Mouse (Mus musculus) left cerebral cortex, postnatal 25 days (tissue): ENCODE measurements around the gene Olfr796. TPM values are rescaled to one million over a fixed set of nuclear protein-coding genes. Genes with fewer than 3 reads are reported as not detected.

Source experiments
- DNase-seq, 2 experiments: peaks; one replicate each; pipeline ENCODE4 v3.0.0; 2022; ENCODE audit warnings: low spot score in 2 of 2, mixed read lengths in 1 of 2
- intact Hi-C: fragments of 180-260 bp; cut with DNase I; formaldehyde crosslinking; loops from one replicate; pipeline ENCODE4 v1.15.1; 2025
- microRNA-seq, 2 experiments: library from miRNA; unstranded; fragments of <30 nt; microRNA quantifications; one replicate each; pipeline ENCODE4 v1.2.0; 2022
- total RNA-seq, 2 experiments: library from RNA; stranded (reverse); gene quantifications; 2 replicates each; pipeline ENCODE4 v1.2.3; 2021

Olfr796 gene
- total RNA-seq: not detected

GRCm38 (mm10) chr10:129612470-129612869 lies at the start of gene Olfr796:
Gene Olfr796, minus strand, starts transcription at chr10:129612570.
- DNase-seq: no peak
- intact Hi-C loops: no loop called here

- no peak for DNase-seq
- intact Hi-C loops: no loop called here
Observed at GRCm38 (mm10) chr10:129657394-129657793, 45.0 kb upstream of the Olfr796 start, which contains the start of gene Olfr800. Gene Olfr800, plus strand, starts transcription at chr10:129657694.

- intact Hi-C loops: no loop called here
- no peak for DNase-seq
Observed at GRCm38 (mm10) chr10:129651763-129652162, 39.4 kb upstream of the Olfr796 start.

- intact Hi-C loops: no loop called here
- DNase-seq: no peak
Observed at GRCm38 (mm10) chr10:129637184-129637583, 24.8 kb upstream of the Olfr796 start, which contains the start of gene Olfr799. Gene Olfr799, plus strand, starts transcription at chr10:129637484.

- no peak for DNase-seq
- intact Hi-C loops: no loop called here
Observed at GRCm38 (mm10) chr10:129627834-129628233, 15.5 kb upstream of the Olfr796 start, which contains the start of gene Olfr798. Gene Olfr798, minus strand, starts transcription at chr10:129627934.

- DNase-seq: no peak
Observed at GRCm38 (mm10) chr10:129623251-129623650, 10.9 kb upstream of the Olfr796 start.

GRCm38 (mm10) chr10:129621724-129622123 lies 9.4 kb upstream of the Olfr796 start:
- DNase-seq: no peak
- intact Hi-C loops: no loop called here

More at GRCm38 (mm10) chr10:129623251-129623650, 10.9 kb upstream of the Olfr796 start:
- intact Hi-C loops: no loop called here

- intact Hi-C loops: no loop called here
Observed at GRCm38 (mm10) chr10:129577066-129577465, 35.3 kb downstream of the Olfr796 start.

GRCm38 (mm10) chr10:129567355-129567754 lies 45.0 kb downstream of the Olfr796 start, which contains the start of gene Olfr794:
Gene Olfr794, plus strand, starts transcription at chr10:129567655.
- intact Hi-C loops: no loop called here
- no peak for DNase-seq

More at GRCm38 (mm10) chr10:129577066-129577465, 35.3 kb downstream of the Olfr796 start:
- no peak for DNase-seq

Small RNA genes within 50 kb of the gene (microRNA-seq; reads per million reads assigned to microRNA genes)
- 0 reads per million in 2 experiments for gene Gm23252

Other genes starting within 250 kb of the Olfr796 start
- gene Olfr784, start 228.5 kb downstream of the Olfr796 start, total RNA-seq: under 1 TPM in 1 of 2 experiments, not detected in 1; 0.23 TPM
- gene Olfr785, start 207.1 kb downstream of the Olfr796 start, total RNA-seq: not detected
- not detected for gene Olfr786, start 185.3 kb downstream of the Olfr796 start, total RNA-seq
- gene Olfr787, start 150.7 kb downstream of the Olfr796 start, total RNA-seq: not detected
- gene Olfr788, start 141.6 kb downstream of the Olfr796 start, total RNA-seq: not detected
- gene Olfr789, start 127.8 kb downstream of the Olfr796 start, total RNA-seq: not detected
- gene Olfr790, start 114.1 kb downstream of the Olfr796 start, total RNA-seq: not detected
- gene Olfr791, start 90.8 kb downstream of the Olfr796 start, total RNA-seq: not detected
- gene Olfr792, start 73.4 kb downstream of the Olfr796 start, total RNA-seq: not detected
- gene Olfr794, start 44.9 kb downstream of the Olfr796 start, total RNA-seq: not detected
- not detected for gene Olfr798, start 15.4 kb upstream of the Olfr796 start, total RNA-seq
- not detected for gene Olfr799, start 24.9 kb upstream of the Olfr796 start, total RNA-seq
- not detected for gene Olfr800, start 45.1 kb upstream of the Olfr796 start, total RNA-seq
- not detected for gene Olfr801, start 61.3 kb upstream of the Olfr796 start, total RNA-seq
- under 1 TPM; 0.14 to 0.21 TPM for gene Olfr802, start 75.6 kb upstream of the Olfr796 start, total RNA-seq
- not detected for gene Olfr803, start 81.7 kb upstream of the Olfr796 start, total RNA-seq
- not detected for gene Olfr804, start 90.6 kb upstream of the Olfr796 start, total RNA-seq
- not detected for gene Olfr805, start 116.8 kb upstream of the Olfr796 start, total RNA-seq
- gene Olfr806, start 129.4 kb upstream of the Olfr796 start, total RNA-seq: not detected
- not detected for gene Olfr807, start 145.2 kb upstream of the Olfr796 start, total RNA-seq
- gene Olfr808, start 152.9 kb upstream of the Olfr796 start, total RNA-seq: not detected
- not detected for gene Olfr809, start 162.1 kb upstream of the Olfr796 start, total RNA-seq
- not detected for gene Olfr810, start 182.3 kb upstream of the Olfr796 start, total RNA-seq
- not detected for gene Olfr811, start 191.8 kb upstream of the Olfr796 start, total RNA-seq
- not detected for gene Olfr812, start 233.5 kb upstream of the Olfr796 start, total RNA-seq
- gene Olfr813, start 242.8 kb upstream of the Olfr796 start, total RNA-seq: not detected